Mouse (Mus musculus) testis, adult 2 months (tissue): ENCODE measurements around the gene Helz.

Experiments used
- CTCF ChIP-seq: fragments of 200-500 bp; IDR thresholded peaks from 2 replicates; pipeline ENCODE4 v1.5.1; 2012; ENCODE audit warnings: low read depth, mild to moderate bottlenecking, inconsistent platforms, low read length, moderate library complexity; ENCODE audit not compliant: control insufficient read depth, insufficient read depth, insufficient replicate concordance
- POLR2A ChIP-seq: fragments of 200-500 bp; IDR thresholded peaks from 2 replicates; pipeline ENCODE4 v1.6.1; 2012; ENCODE audit warnings: low read depth, mild to moderate bottlenecking, inconsistent platforms, low read length, moderate library complexity; ENCODE audit not compliant: control insufficient read depth

GRCm38 (mm10) chr11:107699967-107700366 is 152.2 kb downstream of the Helz start:
- TF ChIP-seq CTCF (no peak), POLR2A (no peak)
